Mouse (Mus musculus): ENCODE measurements around the gene Sct. TPM values are rescaled to one million over a fixed set of nuclear protein-coding genes. Genes with fewer than 3 reads are reported as not detected.

Sct gene
- total RNA-seq, 1 experiment from 2014 or later = not detected

- no peak for ATAC-seq (replicated peaks; ENCODE audit: low read depth, poor library complexity, severe bottlenecking)
Measured at GRCm38 (mm10) chr7:141292583-141293388, 13.9 kb upstream of the Sct start.

- ATAC-seq (replicated peaks; ENCODE audit: low read depth, poor library complexity, severe bottlenecking) = peak; percentile 48
Measured at GRCm38 (mm10) chr7:141291921-141292582, 13.1 kb upstream of the Sct start, which contains the start of gene Drd4. Drd4 (plus strand) TSS chr7:141292006.

- no peak for ATAC-seq (replicated peaks; ENCODE audit: low read depth, poor library complexity, severe bottlenecking)
Measured at GRCm38 (mm10) chr7:141288042-141288441, 9.1 kb upstream of the Sct start.

GRCm38 (mm10) chr7:141282756-141283155 is 3.8 kb upstream of the Sct start:
- ATAC-seq (replicated peaks; ENCODE audit: low read depth, poor library complexity, severe bottlenecking) = no peak

GRCm38 (mm10) chr7:141281442-141281841 is 2.5 kb upstream of the Sct start:
- ATAC-seq (replicated peaks; ENCODE audit: low read depth, poor library complexity, severe bottlenecking) = no peak

- no peak for ATAC-seq (replicated peaks; ENCODE audit: low read depth, poor library complexity, severe bottlenecking)
Measured at GRCm38 (mm10) chr7:141277701-141278678, 943 bp downstream of the Sct start.

- ATAC-seq (replicated peaks; ENCODE audit: low read depth, poor library complexity, severe bottlenecking) = no peak
Measured at GRCm38 (mm10) chr7:141276546-141276945, 2.4 kb downstream of the Sct start, which contains the start of gene Cdhr5. Cdhr5 (minus strand) TSS chr7:141276786.

GRCm38 (mm10) chr7:141275356-141275755 is 3.6 kb downstream of the Sct start:
- no peak for ATAC-seq (replicated peaks; ENCODE audit: low read depth, poor library complexity, severe bottlenecking)

- no peak for ATAC-seq (replicated peaks; ENCODE audit: low read depth, poor library complexity, severe bottlenecking)
Measured at GRCm38 (mm10) chr7:141270631-141271030, 8.3 kb downstream of the Sct start.

GRCm38 (mm10) chr7:141269273-141269545 is 9.7 kb downstream of the Sct start:
- ATAC-seq (replicated peaks; ENCODE audit: low read depth, poor library complexity, severe bottlenecking) = peak; percentile 7; the same call in 1 of the 2 replicates

GRCm38 (mm10) chr7:141268466-141269272 is 10.3 kb downstream of the Sct start:
- ATAC-seq (replicated peaks; ENCODE audit: low read depth, poor library complexity, severe bottlenecking) = peak; percentile 55

- peak; percentile 63 for ATAC-seq (replicated peaks; ENCODE audit: low read depth, poor library complexity, severe bottlenecking)
Measured at GRCm38 (mm10) chr7:141265739-141266561, 13.0 kb downstream of the Sct start, which contains the start of gene Irf7. Irf7 (minus strand) TSS chr7:141266481.

- ATAC-seq (replicated peaks; ENCODE audit: low read depth, poor library complexity, severe bottlenecking) = no peak
Measured at GRCm38 (mm10) chr7:141265411-141265738, 13.6 kb downstream of the Sct start.

- ATAC-seq (replicated peaks; ENCODE audit: low read depth, poor library complexity, severe bottlenecking) = peak; percentile 45
Measured at GRCm38 (mm10) chr7:141264761-141265410, 14.0 kb downstream of the Sct start.

GRCm38 (mm10) chr7:141264041-141264700 is 14.8 kb downstream of the Sct start:
- no peak for ATAC-seq (replicated peaks; ENCODE audit: low read depth, poor library complexity, severe bottlenecking)

- no peak for ATAC-seq (replicated peaks; ENCODE audit: low read depth, poor library complexity, severe bottlenecking)
Measured at GRCm38 (mm10) chr7:141263640-141264039, 15.3 kb downstream of the Sct start.

GRCm38 (mm10) chr7:141261480-141261879 is 17.5 kb downstream of the Sct start:
- no peak for ATAC-seq (replicated peaks; ENCODE audit: low read depth, poor library complexity, severe bottlenecking)

- ATAC-seq (replicated peaks; ENCODE audit: low read depth, poor library complexity, severe bottlenecking) = no peak
Measured at GRCm38 (mm10) chr7:141256159-141256558, 22.8 kb downstream of the Sct start.

Data from common myeloid progenitor, adult 5-6 weeks (primary cell).